In genomic region chr11:29318699-29319098, GRCm38 (mm10) we compare ENCODE assay signal across 30 mouse cellular contexts. TPM values are rescaled to one million over a fixed set of nuclear protein-coding genes. Genes with fewer than 3 reads are reported as not detected.
DNase-seq lines count a peak whose midpoint lies in the region; ATAC-seq and TF ChIP-seq lines count a peak whose summit lies in the region.
"Had no signal": no experiment of that assay in that cellular context is flagged by ENCODE, and none has a peak within 500 bp of the region (broad histone marks: within the 10 kb centered on the region; RNA-seq: fewer than 3 reads in every experiment).

No protein-coding gene starts in this region.

- no peaks in the 10 kb centered on the region for H3K4me1 ChIP-seq in lung, postnatal 0 days (ENCODE audit: insufficient read depth, low read depth, low read length)
- H3K4me1 ChIP-seq in MEL (ENCODE audit: control insufficient read depth in 1 of 2, insufficient read depth in 2 of 2, low read length in 2 of 2) = no peaks in the 10 kb centered on the region
- H3K4me1 ChIP-seq in midbrain, embryonic 13.5 days (replicated peaks) = no peaks in the 10 kb centered on the region
- H3K4me1 ChIP-seq: embryonic facial prominence, embryonic 10.5 days; embryonic facial prominence, embryonic 13.5 days; forebrain, embryonic 12.5 days; forebrain, embryonic 15.5 days; heart, embryonic 12.5 days; heart, embryonic 15.5 days; hindbrain, embryonic 10.5 days; hindbrain, embryonic 13.5 days had no signal

- no peak for TF ChIP-seq EP300 in lung, postnatal 0 days (IDR thresholded peaks at IDR 0.05)
- no peak for TF ChIP-seq EP300 in MEL (IDR thresholded peaks at IDR 0.05; ENCODE audit: low read depth in 1 of 2, low read length in 2 of 2)

- H3K27ac ChIP-seq in lung, postnatal 0 days (ENCODE audit: low read length) = no peak overlapping the region
- no peak overlapping the region for H3K27ac ChIP-seq in MEL (ENCODE audit: control insufficient read depth, low read depth, low read length)
- no peak overlapping the region for H3K27ac ChIP-seq in midbrain, embryonic 13.5 days
- H3K27ac ChIP-seq: embryonic facial prominence, embryonic 10.5 days; embryonic facial prominence, embryonic 13.5 days; forebrain, embryonic 12.5 days; forebrain, embryonic 15.5 days; heart, embryonic 15.5 days; hindbrain, embryonic 10.5 days; hindbrain, embryonic 13.5 days had no signal

- no peaks in the 10 kb centered on the region for H3K27me3 ChIP-seq in lung, postnatal 0 days (replicated peaks; ENCODE audit: insufficient read depth, low read length)
- peaks cover 5 to 9% of the 10 kb centered on the region in 2 experiments for H3K27me3 ChIP-seq in MEL (ENCODE audit: control insufficient read depth in 1 of 2, insufficient read depth in 2 of 2, low read length in 2 of 2)
- H3K27me3 ChIP-seq in midbrain, embryonic 13.5 days = no peaks in the 10 kb centered on the region
- H3K27me3 ChIP-seq: embryonic facial prominence, embryonic 13.5 days; forebrain, embryonic 12.5 days; forebrain, embryonic 15.5 days; heart, embryonic 12.5 days; heart, embryonic 15.5 days; hindbrain, embryonic 13.5 days had no signal

- 77% methylated on average over 1 of the region's 1 CpGs for WGBS in lung, postnatal 0 days
- WGBS in midbrain, embryonic 13.5 days = 100% methylated on average over 1 of the region's 1 CpGs

- TF ChIP-seq RAD21 in MEL (IDR thresholded peaks at IDR 0.05; ENCODE audit: low read depth, low read length) = no peak

- no peak for TF ChIP-seq POLR2A in MEL (IDR thresholded peaks at IDR 0.05; ENCODE audit: control insufficient read depth in 1 of 2, insufficient read depth in 1 of 2, low read depth in 1 of 2, low read length in 2 of 2, poor library complexity in 1 of 2)

- TF ChIP-seq CTCF in lung, postnatal 0 days (IDR thresholded peaks at IDR 0.05) = no peak
- TF ChIP-seq CTCF in MEL (IDR thresholded peaks at IDR 0.05 in 2 of 3, conservative IDR thresholded peaks at IDR 0.05 in 1 of 3; ENCODE audit: control insufficient read depth in 1 of 3, insufficient read depth in 1 of 3, low read depth in 2 of 3, low read length in 3 of 3, poor library complexity in 1 of 3, severe bottlenecking in 1 of 3) = no peak

- ATAC-seq in lung, postnatal 0 days = no peak
- ATAC-seq in megakaryocyte, adult 5-6 weeks (ENCODE audit: poor library complexity, severe bottlenecking) = peak; percentile 99
- ATAC-seq in midbrain, embryonic 13.5 days = no peak
- ATAC-seq: CD4-positive, CD25-positive, alpha-beta regulatory T cell, adult 4 months; forebrain, embryonic 15.5 days; hindbrain, embryonic 16.5 days; Patski had no signal

- no peak overlapping the region for H3K4me2 ChIP-seq in lung, postnatal 0 days (replicated peaks; ENCODE audit: low read depth, low read length)
- H3K4me2 ChIP-seq in midbrain, embryonic 13.5 days (replicated peaks) = no peak overlapping the region
- H3K4me2 ChIP-seq: embryonic facial prominence, embryonic 13.5 days; forebrain, embryonic 12.5 days; forebrain, embryonic 15.5 days; heart, embryonic 12.5 days; heart, embryonic 15.5 days; hindbrain, embryonic 13.5 days had no signal

- no peak overlapping the region for H3K9ac ChIP-seq in lung, postnatal 0 days (replicated peaks; ENCODE audit: low read depth)
- no peak overlapping the region for H3K9ac ChIP-seq in MEL (ENCODE audit: control insufficient read depth, low read depth, low read length, poor library complexity, severe bottlenecking)
- no peak overlapping the region for H3K9ac ChIP-seq in midbrain, embryonic 13.5 days (replicated peaks)
- H3K9ac ChIP-seq: embryonic facial prominence, embryonic 13.5 days; forebrain, embryonic 12.5 days; forebrain, embryonic 15.5 days; heart, embryonic 12.5 days; heart, embryonic 15.5 days; hindbrain, embryonic 13.5 days had no signal

- no peaks in the 10 kb centered on the region for H3K36me3 ChIP-seq in lung, postnatal 0 days (ENCODE audit: insufficient read depth, low read length)
- no peaks in the 10 kb centered on the region for H3K36me3 ChIP-seq in MEL (ENCODE audit: control insufficient read depth in 1 of 2, insufficient read depth in 2 of 2, low read length in 2 of 2)
- H3K36me3 ChIP-seq in midbrain, embryonic 13.5 days = no peaks in the 10 kb centered on the region
- H3K36me3 ChIP-seq: embryonic facial prominence, embryonic 10.5 days; embryonic facial prominence, embryonic 13.5 days; forebrain, embryonic 12.5 days; forebrain, embryonic 15.5 days; heart, embryonic 12.5 days; heart, embryonic 15.5 days; hindbrain, embryonic 10.5 days; hindbrain, embryonic 13.5 days had no signal

- H3K4me3 ChIP-seq in lung, postnatal 0 days (ENCODE audit: low read depth, low read length) = no peak overlapping the region
- H3K4me3 ChIP-seq in MEL (ENCODE audit: control insufficient read depth in 1 of 2, insufficient read depth in 1 of 2, low read depth in 2 of 2, low read length in 2 of 2) = no peak overlapping the region
- no peak overlapping the region for H3K4me3 ChIP-seq in midbrain, embryonic 13.5 days (replicated peaks)
- H3K4me3 ChIP-seq: embryonic facial prominence, embryonic 10.5 days; embryonic facial prominence, embryonic 13.5 days; erythroblast, embryonic 14.5 days; forebrain, embryonic 12.5 days; forebrain, embryonic 15.5 days; heart, embryonic 12.5 days; heart, embryonic 15.5 days; hindbrain, embryonic 10.5 days; hindbrain, embryonic 13.5 days had no signal

- intact Hi-C loops in left cerebral cortex, postnatal 25 days (cut with DNase I) = no loop called here

- peak; percentile 29 for DNase-seq in lung, postnatal 0 days (ENCODE audit: low spot score)
- DNase-seq in lung, postnatal 10 days = no peak
- DNase-seq in 416B (ENCODE audit: low read depth) = peak; percentile 15
- peak; percentile 48 for DNase-seq in MEL (ENCODE audit: low read depth, low spot score)
- DNase-seq in urinary bladder, postnatal 4 days (ENCODE audit: low spot score in 2 of 2) = no peak
- no peak for DNase-seq in left cerebral cortex, postnatal 25 days (ENCODE audit: low spot score in 2 of 2)
- DNase-seq: adrenal gland, postnatal 10 days; adrenal gland, postnatal 36 days; cerebellum, adult 18-20 months; cerebellum, adult 9-10 months; cerebellum, postnatal 14 days; embryo, embryonic 11 days; gastrocnemius, postnatal 25 days; heart, adult 18-20 months; heart, postnatal 10 days; heart, postnatal 36 days had no signal

- no peaks in the 10 kb centered on the region for H3K79me2 ChIP-seq in MEL (ENCODE audit: control insufficient read depth, insufficient read depth, low read length, poor library complexity)

- no peaks in the 10 kb centered on the region for H3K9me3 ChIP-seq in lung, postnatal 0 days (ENCODE audit: low read length)
- H3K9me3 ChIP-seq in MEL (replicated peaks; ENCODE audit: insufficient read depth, low read length) = no peaks in the 10 kb centered on the region
- H3K9me3 ChIP-seq in midbrain, embryonic 13.5 days = no peaks in the 10 kb centered on the region
- H3K9me3 ChIP-seq: embryonic facial prominence, embryonic 10.5 days; embryonic facial prominence, embryonic 13.5 days; forebrain, embryonic 12.5 days; forebrain, embryonic 15.5 days; heart, embryonic 12.5 days; heart, embryonic 15.5 days; hindbrain, embryonic 10.5 days; hindbrain, embryonic 13.5 days had no signal

TF ChIP-seq in MEL, 35 proteins besides CTCF, POLR2A, EP300 and RAD21:
- TF ChIP-seq MEF2A (IDR thresholded peaks at IDR 0.05; ENCODE audit: extremely low read depth, insufficient replicate concordance, low read depth, low read length, poor library complexity, severe bottlenecking) (no peak), NELFE (IDR thresholded peaks at IDR 0.05; ENCODE audit: low read depth, low read length) (no peak)

RNA-seq across cellular contexts. Expression of gene Ccdc88a, which starts 54.8 kb away (rescaled TPM):
- polyA plus RNA-seq in lung, postnatal 0 days (2015; fragmentation: Nextera tagmentation; extraction: Ambion mirVana) = 13.1 and 16.3 TPM in 2 replicates
- total RNA-seq in MEL (2012; rRNA removed) = 4.0 and 4.4 TPM in 2 replicates
- polyA plus RNA-seq in MEL (2012; ENCODE audit: insufficient read depth in 1 of 2, insufficient read length in 2 of 2, low read depth in 1 of 2, low replicate concordance in 2 of 2, missing spikeins in 1 of 2) = 100 to 1,000 TPM in 1 of 2 experiments, 1 to 10 TPM in 1; 5.9 to 225 TPM
- total RNA-seq in megakaryocyte, adult 5-6 weeks (2015) = 82.3 and 82.4 TPM in 2 replicates
- total RNA-seq in megakaryocyte, adult 5-6 weeks (2017) = 94.1 and 111 TPM in 2 replicates
- polyA plus RNA-seq in midbrain, embryonic 13.5 days (2015; fragmentation: Nextera tagmentation; extraction: Ambion mirVana) = 77.6 and 87.4 TPM in 2 replicates
- total RNA-seq in left cerebral cortex, postnatal 25 days (2021) = 10 to 100 TPM; 64.5 to 67.8 TPM

Comparison
In these comparisons a context has a peak if more than half of its experiments do, and no peak if none do; other contexts are left out.
1. DNase-seq: peak in lung, postnatal 0 days (single experiment), 416B (single experiment) and MEL (single experiment); none in lung, postnatal 10 days (single experiment), urinary bladder, postnatal 4 days (0 of 2) and left cerebral cortex, postnatal 25 days (0 of 2).
2. RNA of gene Ccdc88a, which starts 54.8 kb away (total RNA-seq): 82.3 to 111 TPM in megakaryocyte, adult 5-6 weeks and 64.5 to 67.8 TPM in left cerebral cortex, postnatal 25 days; 4.0 to 4.4 TPM in MEL; every median in the first group is over 10 times any median in the second.